Mouse (Mus musculus): Measurements from ENCODE around the gene Lce1b.
"Not testable (repeated sequence)": the region's sequence is repeated elsewhere in the genome, so short reads cannot be mapped to it uniquely, and the experiment has no call there.

Gene Lce1b

GRCm38 (mm10) chr3:92656826-92657225 is at the start of gene Lce1b:
Lce1b (minus strand) TSS chr3:92656926.
- ATAC-seq (ENCODE audit: insufficient number of reproducible peaks, low FRiP score, low TSS enrichment): no peak

DNA sequence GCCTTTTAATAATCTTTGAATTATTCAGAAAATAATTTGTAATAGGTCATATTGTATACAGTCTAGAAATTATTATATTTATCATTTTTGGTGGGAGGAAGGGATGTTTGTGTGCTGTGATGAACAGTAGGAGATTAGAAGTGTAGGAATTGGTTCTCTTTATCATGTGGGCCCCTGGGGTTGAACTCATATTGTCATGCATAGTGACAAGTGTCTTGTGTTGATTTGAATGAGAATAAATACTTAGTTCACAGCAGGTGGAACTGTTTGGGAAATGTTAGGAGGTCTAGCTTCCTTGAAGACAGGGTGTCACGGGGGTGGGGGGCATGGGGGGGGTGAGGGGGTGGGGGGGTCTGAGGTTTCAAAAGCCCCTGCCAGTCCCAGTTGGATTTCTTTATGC is 37.9 kb upstream of the Lce1b start:
- no peak for ATAC-seq (ENCODE audit: insufficient number of reproducible peaks, low FRiP score, low TSS enrichment)

- ATAC-seq (ENCODE audit: insufficient number of reproducible peaks, low FRiP score, low TSS enrichment): no peak
Measured at GRCm38 (mm10) chr3:92691688-92692087, 35.0 kb upstream of the Lce1b start.

GRCm38 (mm10) chr3:92689154-92689553 is 32.4 kb upstream of the Lce1b start:
- not testable (repeated sequence) for ATAC-seq (ENCODE audit: insufficient number of reproducible peaks, low FRiP score, low TSS enrichment)

- no peak for ATAC-seq (ENCODE audit: insufficient number of reproducible peaks, low FRiP score, low TSS enrichment)
Measured at GRCm38 (mm10) chr3:92687110-92687509, 30.4 kb upstream of the Lce1b start, which contains the start of gene Lce1d. Lce1d (minus strand) TSS chr3:92687210.

DNA sequence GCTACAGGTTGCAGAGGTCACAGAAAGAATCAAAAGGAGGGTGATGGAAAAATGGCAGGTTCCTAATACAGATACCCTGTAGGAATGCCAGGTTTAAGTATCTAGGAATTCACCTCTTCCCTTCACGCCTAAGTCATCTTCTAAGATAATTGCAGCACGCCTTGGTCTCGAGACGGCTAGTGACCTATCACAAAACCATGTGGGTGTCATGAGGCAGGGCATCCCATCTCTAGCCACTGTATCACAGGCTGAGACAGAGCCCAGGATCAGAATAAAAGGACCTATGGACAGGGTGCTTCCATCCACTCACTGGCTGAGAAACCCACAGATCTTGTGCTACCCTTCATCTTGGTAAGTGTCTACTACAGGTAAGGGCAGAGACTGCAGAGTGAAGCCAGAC is 22.2 kb upstream of the Lce1b start, which contains the start of gene Lce1c:
Gene Lce1c, plus strand, starts transcription at position 301 of the 400 bp plus-strand sequence.
- no peak for ATAC-seq (ENCODE audit: insufficient number of reproducible peaks, low FRiP score, low TSS enrichment)

- no peak for ATAC-seq (ENCODE audit: insufficient number of reproducible peaks, low FRiP score, low TSS enrichment)
Measured at GRCm38 (mm10) chr3:92670215-92670614, 13.5 kb upstream of the Lce1b start, which contains the start of gene Lce1a2. Lce1a2 (minus strand) TSS chr3:92670315.

GRCm38 (mm10) chr3:92648207-92648606 is 8.5 kb downstream of the Lce1b start, which contains the start of gene Lce1a1:
Lce1a1 (minus strand) TSS chr3:92648307.
- ATAC-seq (ENCODE audit: insufficient number of reproducible peaks, low FRiP score, low TSS enrichment): no peak

GRCm38 (mm10) chr3:92639854-92640253 is 16.9 kb downstream of the Lce1b start:
- ATAC-seq (ENCODE audit: insufficient number of reproducible peaks, low FRiP score, low TSS enrichment): no peak

DNA sequence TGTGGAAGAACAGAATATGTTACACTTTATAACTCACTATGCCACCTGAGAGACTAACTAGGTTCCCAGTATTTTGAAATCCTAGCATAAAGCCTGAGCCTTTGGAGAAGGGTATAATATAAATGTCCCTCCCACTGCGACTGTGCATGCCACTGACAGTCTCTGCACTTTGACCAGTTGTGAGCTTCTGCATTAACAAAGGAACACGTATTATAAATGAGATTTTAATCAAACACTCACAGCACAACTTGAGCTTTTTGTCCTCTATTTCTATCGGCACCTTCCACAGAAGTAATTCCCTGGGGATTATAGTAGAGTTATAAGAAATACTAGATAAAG is 18.1 kb downstream of the Lce1b start:
- no peak for ATAC-seq (ENCODE audit: insufficient number of reproducible peaks, low FRiP score, low TSS enrichment)

- no peak for ATAC-seq (ENCODE audit: insufficient number of reproducible peaks, low FRiP score, low TSS enrichment)
Measured at GRCm38 (mm10) chr3:92637745-92638652, 18.7 kb downstream of the Lce1b start.

DNA sequence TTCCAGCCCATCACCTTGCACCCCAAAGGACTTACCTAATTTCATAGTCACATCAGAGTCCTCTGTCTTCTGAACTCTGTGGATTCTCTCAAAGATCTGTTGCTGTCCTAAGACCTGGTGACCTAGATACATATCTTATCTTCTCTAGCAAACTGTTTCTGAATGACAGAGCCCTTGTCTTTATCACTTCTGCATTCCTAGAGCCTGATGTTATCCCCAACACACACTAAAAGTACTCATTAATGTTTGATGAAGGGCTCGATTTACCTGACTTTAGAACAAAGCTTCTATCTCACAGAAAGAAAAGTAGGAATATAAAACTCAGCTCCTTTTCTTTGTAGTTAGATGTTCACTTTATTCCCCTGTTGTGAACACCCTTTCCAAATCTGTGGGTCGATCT is 35.2 kb downstream of the Lce1b start, which contains the start of gene Lce6a:
Gene Lce6a, minus strand, starts transcription at position 101 of the 400 bp plus-strand sequence.
- ATAC-seq (ENCODE audit: insufficient number of reproducible peaks, low FRiP score, low TSS enrichment): no peak

GRCm38 (mm10) chr3:92609804-92610203 is 46.9 kb downstream of the Lce1b start:
- ATAC-seq (ENCODE audit: insufficient number of reproducible peaks, low FRiP score, low TSS enrichment): no peak

DNA sequence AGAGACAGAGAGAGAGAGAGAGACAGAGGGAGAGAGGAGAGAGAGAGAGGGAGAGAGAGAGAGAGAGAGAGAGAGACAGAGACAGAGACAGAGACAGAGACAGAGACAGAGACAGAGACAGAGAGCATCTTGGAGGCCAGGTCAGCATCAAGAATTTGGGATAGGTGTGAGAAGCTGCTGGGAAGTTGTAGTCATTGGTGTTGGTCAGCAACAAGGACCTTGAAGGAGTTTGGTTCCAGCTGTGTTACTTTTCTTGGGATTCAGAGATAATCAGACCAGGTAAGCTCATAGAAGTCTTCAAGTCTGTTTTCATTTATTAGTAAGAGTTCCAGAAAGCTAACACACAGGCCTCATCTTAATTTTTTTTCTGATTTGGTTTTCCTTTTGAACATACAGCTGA is 49.3 kb downstream of the Lce1b start, which contains the start of gene 2210017I01Rik:
Gene 2210017I01Rik, minus strand, starts transcription at position 101 of the 400 bp plus-strand sequence.
- no peak for ATAC-seq (ENCODE audit: insufficient number of reproducible peaks, low FRiP score, low TSS enrichment)
